Mouse (Mus musculus) fat pad, adult 2 months (tissue): ENCODE measurements at regions not wholly inside any gene's neighbourhood (a gene's known extent, or its start where the extent isn't known, plus 50 kb on each side); places are given as distances from the start of the nearest gene placed in this dataset.
A peak's percentile ranks its signal among the peaks of the same experiment; 100 is the strongest.

Source experiments
- DNase-seq: peaks from one replicate; pipeline ENCODE4 v3.0.0-alpha.2; 2011; ENCODE audit warnings: low read depth, low spot score; ENCODE audit errors: extremely low read depth

GRCm38 (mm10) chr10:126502013-126502688 lies 399.0 kb downstream of the Atp23 start:
- no peak for DNase-seq

GRCm38 (mm10) chr10:126498726-126499125 lies 402.4 kb downstream of the Atp23 start:
- DNase-seq, result no peak

- no peak for DNase-seq
Observed at GRCm38 (mm10) chr10:126493734-126494133, 407.4 kb downstream of the Atp23 start.

GRCm38 (mm10) chr10:126492211-126492610 lies 408.9 kb downstream of the Atp23 start:
- DNase-seq, result no peak

- DNase-seq, result no peak
Observed at GRCm38 (mm10) chr10:126485129-126485528, 416.0 kb downstream of the Atp23 start.

GRCm38 (mm10) chr10:126483479-126483878 lies 417.7 kb downstream of the Atp23 start:
- DNase-seq, result no peak

GRCm38 (mm10) chr10:126480382-126480781 lies 420.8 kb downstream of the Atp23 start:
- no peak for DNase-seq

- no peak for DNase-seq
Observed at GRCm38 (mm10) chr10:126479743-126480142, 421.4 kb downstream of the Atp23 start.

- no peak for DNase-seq
Observed at GRCm38 (mm10) chr10:126473050-126473719, 428.0 kb downstream of the Atp23 start.

GRCm38 (mm10) chr10:126470838-126471491 lies 430.2 kb downstream of the Atp23 start:
- DNase-seq, result no peak

GRCm38 (mm10) chr10:126462770-126463169 lies 438.4 kb downstream of the Atp23 start:
- DNase-seq, result no peak

GRCm38 (mm10) chr10:126458523-126458922 lies 442.6 kb downstream of the Atp23 start:
- DNase-seq, result peak; percentile 96

- DNase-seq, result no peak
Observed at GRCm38 (mm10) chr10:126452757-126453528, 448.2 kb downstream of the Atp23 start.

GRCm38 (mm10) chr10:126452057-126452622 lies 449.0 kb downstream of the Atp23 start:
- peak; percentile 81 for DNase-seq

- DNase-seq, result no peak
Observed at GRCm38 (mm10) chr10:126431222-126431621, 465.3 kb downstream of the Lrig3 start.

GRCm38 (mm10) chr10:126430346-126430745 lies 464.4 kb downstream of the Lrig3 start:
- no peak for DNase-seq

- no peak for DNase-seq
Observed at GRCm38 (mm10) chr10:126429502-126429901, 463.5 kb downstream of the Lrig3 start.

GRCm38 (mm10) chr10:126422066-126422465 lies 456.1 kb downstream of the Lrig3 start:
- no peak for DNase-seq

GRCm38 (mm10) chr10:126413786-126414185 lies 447.8 kb downstream of the Lrig3 start:
- DNase-seq, result no peak

GRCm38 (mm10) chr10:126392235-126392634 lies 426.3 kb downstream of the Lrig3 start:
- no peak for DNase-seq

- no peak for DNase-seq
Observed at GRCm38 (mm10) chr10:126391770-126392169, 425.8 kb downstream of the Lrig3 start.
